14 mouse cellular contexts compared by ENCODE assay signal in genomic region chr6:50426571-50426970, GRCm38 (mm10).
"Had no signal": no experiment of that assay in that cellular context is flagged by ENCODE, and none has a peak within 500 bp of the region (broad histone marks: within the 10 kb centered on the region; RNA-seq: fewer than 3 reads in every experiment).

No protein-coding gene starts in this region.

- H3K4me1 ChIP-seq: lung, embryonic 15.5 days; midbrain, embryonic 12.5 days; neural tube, embryonic 12.5 days; stomach, embryonic 15.5 days had no signal

- H3K9ac ChIP-seq: liver, postnatal 0 days; lung, embryonic 15.5 days; midbrain, embryonic 12.5 days; neural tube, embryonic 12.5 days; stomach, embryonic 15.5 days had no signal

- H3K4me3 ChIP-seq: lung, embryonic 15.5 days; megakaryocyte, embryonic 14.5 days; midbrain, embryonic 12.5 days; neural tube, embryonic 12.5 days; stomach, embryonic 15.5 days had no signal

- H3K27me3 ChIP-seq: lung, embryonic 15.5 days; megakaryocyte, embryonic 14.5 days; midbrain, embryonic 12.5 days; neural tube, embryonic 12.5 days; stomach, embryonic 15.5 days had no signal

- H3K36me3 ChIP-seq: lung, embryonic 15.5 days; midbrain, embryonic 12.5 days; neural tube, embryonic 12.5 days; stomach, embryonic 15.5 days had no signal

- H3K9me3 ChIP-seq: lung, embryonic 15.5 days; megakaryocyte, embryonic 14.5 days; midbrain, embryonic 12.5 days; neural tube, embryonic 12.5 days; stomach, embryonic 15.5 days had no signal

- H3K4me2 ChIP-seq: lung, embryonic 15.5 days; midbrain, embryonic 12.5 days; neural tube, embryonic 12.5 days; stomach, embryonic 15.5 days had no signal

- ATAC-seq: liver, postnatal 0 days had no signal

- H3K27ac ChIP-seq: lung, embryonic 15.5 days; macrophage; midbrain, embryonic 12.5 days; neural tube, embryonic 12.5 days; stomach, embryonic 15.5 days; stomach, postnatal 0 days had no signal

- DNase-seq: liver, postnatal 0 days; lung, postnatal 14 days; midbrain, embryonic 14.5 days; right cerebral cortex, postnatal 14 days; thymus, adult 2 months; thymus, postnatal 25 days; thymus, postnatal 4 days had no signal
